30 mouse cellular contexts compared by ENCODE assay signal in the genomic region with DNA sequence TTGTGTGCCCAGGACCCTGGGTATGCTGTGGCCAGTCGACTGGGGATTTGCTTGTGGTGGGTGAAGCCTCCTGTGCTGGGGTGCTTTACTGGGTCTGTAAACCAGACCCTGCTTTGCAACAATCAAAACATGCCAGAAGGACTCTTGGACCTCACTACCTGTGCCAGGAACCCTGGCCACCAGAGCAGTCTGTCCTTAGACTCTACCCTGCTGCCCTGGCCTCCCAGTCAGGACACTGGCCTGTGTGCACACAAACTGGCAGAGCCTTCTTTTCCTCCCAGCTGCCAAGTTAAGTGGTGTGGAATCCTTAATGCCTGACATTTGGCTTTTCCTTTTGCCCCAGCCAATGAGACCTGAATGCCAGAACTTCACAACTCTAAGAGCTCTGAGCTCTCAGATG. TPM values are rescaled to one million over a fixed set of nuclear protein-coding genes. Genes with fewer than 3 reads are reported as not detected.
DNase-seq lines count a peak whose midpoint lies in the region; ATAC-seq and TF ChIP-seq lines count a peak whose summit lies in the region.
"Had no signal": no experiment of that assay in that cellular context is flagged by ENCODE, and none has a peak within 500 bp of the region (broad histone marks: within the 10 kb centered on the region; RNA-seq: fewer than 3 reads in every experiment).

No protein-coding gene starts in this region.

- 58% methylated on average over 1 of the region's 1 CpGs for WGBS in kidney, postnatal 0 days

- no peaks in the 10 kb centered on the region for H3K36me3 ChIP-seq in kidney, postnatal 0 days (ENCODE audit: insufficient read depth, low read length)
- H3K36me3 ChIP-seq: heart, embryonic 12.5 days; hindbrain, embryonic 12.5 days; limb, embryonic 12.5 days; stomach, embryonic 15.5 days had no signal

- intact Hi-C loops in left cerebral cortex, postnatal 36 days (cut with DNase I) = no loop called here

- H3K9me3 ChIP-seq in kidney, postnatal 0 days (replicated peaks; ENCODE audit: low read length) = no peaks in the 10 kb centered on the region
- H3K9me3 ChIP-seq: hindbrain, embryonic 12.5 days; limb, embryonic 12.5 days; stomach, embryonic 15.5 days had no signal

- peak overlapping the region; percentile 58; the same call in 1 of the 2 replicates for H3K27ac ChIP-seq in kidney, postnatal 0 days
- H3K27ac ChIP-seq: forebrain, embryonic 13.5 days; hindbrain, embryonic 12.5 days; limb, embryonic 12.5 days; stomach, embryonic 15.5 days had no signal

- no peaks in the 10 kb centered on the region for H3K4me1 ChIP-seq in kidney, postnatal 0 days (replicated peaks; ENCODE audit: insufficient read depth, low read length)
- H3K4me1 ChIP-seq: forebrain, embryonic 13.5 days; heart, embryonic 12.5 days; hindbrain, embryonic 12.5 days; limb, embryonic 12.5 days; stomach, embryonic 15.5 days had no signal

- no peak overlapping the region for H3K9ac ChIP-seq in kidney, postnatal 0 days (ENCODE audit: low read depth, low read length)
- H3K9ac ChIP-seq: forebrain, embryonic 13.5 days; heart, embryonic 12.5 days; hindbrain, embryonic 12.5 days; limb, embryonic 12.5 days; stomach, embryonic 15.5 days had no signal

- no peak overlapping the region for H3K4me2 ChIP-seq in kidney, postnatal 0 days (ENCODE audit: low read length)
- H3K4me2 ChIP-seq: forebrain, embryonic 13.5 days; heart, embryonic 12.5 days; hindbrain, embryonic 12.5 days; limb, embryonic 12.5 days; midbrain, embryonic 11.5 days; stomach, embryonic 15.5 days had no signal

- no peak overlapping the region for H3K4me3 ChIP-seq in kidney, postnatal 0 days (replicated peaks; ENCODE audit: low read depth, low read length)
- H3K4me3 ChIP-seq: forebrain, embryonic 13.5 days; heart, embryonic 12.5 days; hindbrain, embryonic 12.5 days; limb, embryonic 12.5 days; stomach, embryonic 15.5 days had no signal

- DNase-seq in heart, adult 11 months = peak; percentile 29
- DNase-seq in heart, adult 8-10 months (ENCODE audit: low spot score) = no peak
- DNase-seq in adipocyte (ENCODE audit: low spot score) = peak; percentile 12
- peak; percentile 61 for DNase-seq in kidney, adult 18-20 months
- DNase-seq in kidney, postnatal 0 days (ENCODE audit: low spot score) = no peak
- no peak for DNase-seq in gastrocnemius, postnatal 25 days
- no peak for DNase-seq in left cerebral cortex, postnatal 36 days (ENCODE audit: low spot score in 2 of 2)
- DNase-seq in thymus, adult 18-20 months = no peak
- DNase-seq: cerebellum, adult 18-20 months; cerebellum, postnatal 25 days; heart, postnatal 10 days; layer of hippocampus, postnatal 36 days; right cerebral cortex, postnatal 4 days; thymus, postnatal 4 days had no signal

- no peaks in the 10 kb centered on the region for H3K27me3 ChIP-seq in kidney, postnatal 0 days (ENCODE audit: insufficient read depth, low read length)
- H3K27me3 ChIP-seq: forebrain, embryonic 13.5 days; heart, embryonic 12.5 days; hindbrain, embryonic 12.5 days; limb, embryonic 12.5 days; stomach, embryonic 15.5 days had no signal

- ATAC-seq in kidney, postnatal 0 days (replicated peaks; ENCODE audit: low FRiP score, low read depth) = 0 out of 2 replicates have a peak, but pooled peaks have one; percentile 46
- ATAC-seq: CD4-positive, CD25-positive, alpha-beta regulatory T cell, adult 4 months; forebrain, embryonic 13.5 days; lung, postnatal 0 days had no signal

- TF ChIP-seq CTCF in kidney, postnatal 0 days (IDR thresholded peaks at IDR 0.05; ENCODE audit: low read depth) = no peak

RNA-seq across cellular contexts. Expression of a gene that starts 0.7 kb away (rescaled TPM):
- not detected for total RNA-seq in heart, adult 8-10 months (2022)
- polyA plus RNA-seq in kidney, postnatal 0 days (2015; fragmentation: Nextera tagmentation; extraction: Ambion mirVana) = 24.1 and 28.6 TPM in 2 replicates
- not detected for total RNA-seq in gastrocnemius, postnatal 25 days (2021)
- total RNA-seq in left cerebral cortex, postnatal 36 days (2021) = not detected
- total RNA-seq: gastrocnemius, adult 18-20 months; heart, postnatal 10 days; layer of hippocampus, adult 8-10 months; layer of hippocampus, postnatal 36 days; left cerebral cortex, postnatal 10 days; midbrain, postnatal 0 days had no signal
- polyA plus RNA-seq: CD4-positive, CD25-positive, alpha-beta regulatory T cell, adult 4 months; embryonic facial prominence, embryonic 14.5 days; forebrain, embryonic 13.5 days; heart, embryonic 12.5 days; hindbrain, embryonic 12.5 days; limb, embryonic 12.5 days; lung, postnatal 0 days; midbrain, embryonic 11.5 days; midbrain, postnatal 0 days; neural tube, embryonic 14.5 days had no signal

RNA-seq across cellular contexts. Expression of a gene that starts 51.4 kb away (rescaled TPM):
- total RNA-seq in heart, adult 8-10 months (2022) = not detected
- 3.0 and 3.5 TPM in 2 replicates for polyA plus RNA-seq in kidney, postnatal 0 days (2015; fragmentation: Nextera tagmentation; extraction: Ambion mirVana)
- not detected for total RNA-seq in gastrocnemius, postnatal 25 days (2021)
- not detected for total RNA-seq in left cerebral cortex, postnatal 36 days (2021)
- total RNA-seq: adrenal gland, postnatal 4 days; gastrocnemius, adult 18-20 months; heart, postnatal 10 days; layer of hippocampus, adult 8-10 months; layer of hippocampus, postnatal 36 days; left cerebral cortex, postnatal 10 days; midbrain, postnatal 0 days had no signal
- polyA plus RNA-seq: CD4-positive, CD25-positive, alpha-beta regulatory T cell, adult 4 months; embryonic facial prominence, embryonic 14.5 days; forebrain, embryonic 13.5 days; heart, embryonic 12.5 days; hindbrain, embryonic 12.5 days; limb, embryonic 12.5 days; liver, embryonic 16.5 days; lung, postnatal 0 days; midbrain, embryonic 11.5 days; midbrain, postnatal 0 days; neural tube, embryonic 14.5 days; stomach, embryonic 15.5 days had no signal

Comparison
In these comparisons a context has a peak if more than half of its experiments do, and no peak if none do; other contexts are left out.
1. DNase-seq: peak in heart, adult 11 months (single experiment), adipocyte (single experiment) and kidney, adult 18-20 months (single experiment); none in heart, adult 8-10 months (single experiment), kidney, postnatal 0 days (single experiment), gastrocnemius, postnatal 25 days (single experiment), left cerebral cortex, postnatal 36 days (0 of 2) and thymus, adult 18-20 months (0 of 2).